Mouse (Mus musculus) retina, adult 2 months (tissue): ENCODE data around the gene G3bp2.
A peak's percentile ranks its signal among the peaks of the same experiment; 100 is the strongest.

ENCODE experiments used
- DNase-seq: peaks from one replicate; pipeline ENCODE4 v3.0.0-alpha.2; 2012; ENCODE audit warnings: low read depth, low spot score

Gene G3bp2

GRCm38 (mm10) chr5:92101601-92102000 is 18.1 kb upstream of the G3bp2 start:
- DNase-seq: no peak

DNA sequence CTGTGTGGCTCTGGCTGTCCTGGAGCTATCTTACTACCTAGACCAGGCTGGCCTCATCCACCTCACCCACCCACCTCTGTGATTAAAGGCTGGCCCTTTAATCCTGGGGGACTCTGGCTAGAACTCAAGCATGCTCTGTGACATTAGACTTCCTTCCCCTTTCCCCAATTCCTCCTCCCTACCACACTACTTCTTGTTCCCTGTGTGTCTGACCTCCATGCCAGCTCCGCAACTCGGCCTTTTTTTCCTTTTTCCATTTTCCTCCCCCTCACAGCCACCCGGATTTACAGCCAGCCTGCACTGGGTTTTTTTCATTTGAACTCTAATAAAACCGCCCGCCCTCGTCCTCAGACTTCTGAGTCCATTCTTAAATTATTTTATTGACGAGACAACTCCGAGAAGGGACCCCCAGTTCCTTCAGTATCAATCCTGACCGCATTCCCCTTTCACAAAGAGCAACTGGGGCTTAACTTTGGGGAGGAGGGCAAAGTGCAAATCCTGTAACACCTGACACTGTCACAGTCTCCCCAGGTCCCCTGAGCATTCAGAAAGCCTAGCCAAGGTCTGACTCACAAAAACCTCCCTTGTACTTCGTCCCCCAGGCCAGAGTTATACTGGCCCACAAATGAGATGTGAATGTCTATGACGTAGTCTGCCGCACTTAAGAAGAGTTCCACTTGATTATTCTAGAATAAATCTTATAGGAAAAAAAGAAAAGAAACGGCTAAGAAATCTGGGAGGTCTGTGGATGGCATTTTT is 15.0 kb upstream of the G3bp2 start:
- DNase-seq: no peak

GRCm38 (mm10) chr5:92097779-92098178 is 14.3 kb upstream of the G3bp2 start:
- DNase-seq: no peak

DNA sequence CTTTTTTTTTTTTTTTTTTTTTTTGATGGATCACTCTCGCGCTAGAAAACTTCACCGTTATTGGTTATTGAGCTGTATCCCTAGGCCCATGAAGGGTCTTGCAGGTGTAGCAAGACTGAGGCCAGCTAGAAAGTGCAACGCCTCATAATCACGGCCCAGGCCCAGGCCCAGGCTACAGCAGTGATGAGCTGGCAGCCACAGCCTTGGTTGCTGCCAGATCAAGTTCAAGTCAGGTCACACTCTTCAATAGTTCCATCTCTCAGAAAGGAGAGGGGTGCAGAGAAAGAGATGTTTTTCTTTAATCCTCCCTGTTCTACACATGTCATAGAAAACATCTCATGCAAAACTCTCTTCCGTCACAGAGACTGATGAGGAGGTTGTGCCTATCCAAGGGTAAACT is 13.3 kb upstream of the G3bp2 start:
- no peak for DNase-seq

GRCm38 (mm10) chr5:92094062-92094415 is 10.5 kb upstream of the G3bp2 start:
- DNase-seq: no peak

GRCm38 (mm10) chr5:92093263-92094061 is 9.9 kb upstream of the G3bp2 start:
- DNase-seq: no peak

DNA sequence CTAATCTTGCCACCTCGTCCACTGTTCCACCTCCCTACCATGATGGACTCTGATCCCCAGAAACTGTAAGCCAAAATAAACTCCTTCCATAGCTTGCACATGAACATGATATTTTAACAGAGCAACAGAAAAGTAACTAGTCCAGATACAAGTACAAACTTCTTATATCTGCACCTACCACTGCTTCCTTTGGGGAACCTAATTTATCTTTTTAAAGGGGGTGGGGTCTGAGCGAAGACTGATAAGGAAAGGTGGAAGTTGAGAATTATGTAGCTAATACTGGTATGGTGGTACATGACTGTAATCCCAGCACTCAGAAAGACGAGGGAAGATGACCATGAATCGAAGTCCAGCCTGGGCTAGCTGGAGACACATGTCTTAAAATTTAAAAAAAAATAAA is 4.0 kb upstream of the G3bp2 start:
- no peak for DNase-seq

- no peak for DNase-seq
Observed at GRCm38 (mm10) chr5:92085821-92086550, 2.5 kb upstream of the G3bp2 start.

GRCm38 (mm10) chr5:92085246-92085645 is 1.7 kb upstream of the G3bp2 start:
- DNase-seq: no peak

- DNase-seq: peak; percentile 50
Observed at GRCm38 (mm10) chr5:92082821-92083401, 608 bp downstream of the G3bp2 start.

GRCm38 (mm10) chr5:92081326-92081725 is 2.2 kb downstream of the G3bp2 start:
- DNase-seq: no peak

- DNase-seq: no peak
Observed at GRCm38 (mm10) chr5:92080400-92080799, 3.1 kb downstream of the G3bp2 start.

GRCm38 (mm10) chr5:92079304-92079703 is 4.2 kb downstream of the G3bp2 start:
- DNase-seq: no peak

GRCm38 (mm10) chr5:92078751-92079150 is 4.8 kb downstream of the G3bp2 start:
- no peak for DNase-seq

DNA sequence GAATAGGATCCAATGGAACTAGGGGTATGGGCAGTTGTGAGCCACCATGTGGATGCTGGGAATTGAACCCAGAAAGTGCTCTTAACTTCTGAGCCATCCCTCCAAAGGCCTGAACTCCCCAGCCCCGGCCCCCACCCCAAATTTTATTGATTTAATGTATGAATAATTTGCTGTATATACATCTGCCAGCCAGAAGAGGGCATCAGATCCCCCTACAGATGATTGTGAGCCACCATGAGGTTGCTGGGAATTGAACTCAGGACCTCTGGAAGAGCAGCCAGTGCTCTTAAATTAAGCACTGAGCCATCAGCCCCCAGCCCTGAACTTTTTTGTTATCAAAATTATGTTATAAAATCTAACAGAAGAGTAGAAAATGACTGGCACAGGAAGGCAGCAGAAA is 7.2 kb downstream of the G3bp2 start:
- no peak for DNase-seq

- DNase-seq: no peak
Observed at GRCm38 (mm10) chr5:92074061-92074460, 9.5 kb downstream of the G3bp2 start.

- DNase-seq: no peak
Observed at GRCm38 (mm10) chr5:92063192-92063591, 20.3 kb downstream of the G3bp2 start.

DNA sequence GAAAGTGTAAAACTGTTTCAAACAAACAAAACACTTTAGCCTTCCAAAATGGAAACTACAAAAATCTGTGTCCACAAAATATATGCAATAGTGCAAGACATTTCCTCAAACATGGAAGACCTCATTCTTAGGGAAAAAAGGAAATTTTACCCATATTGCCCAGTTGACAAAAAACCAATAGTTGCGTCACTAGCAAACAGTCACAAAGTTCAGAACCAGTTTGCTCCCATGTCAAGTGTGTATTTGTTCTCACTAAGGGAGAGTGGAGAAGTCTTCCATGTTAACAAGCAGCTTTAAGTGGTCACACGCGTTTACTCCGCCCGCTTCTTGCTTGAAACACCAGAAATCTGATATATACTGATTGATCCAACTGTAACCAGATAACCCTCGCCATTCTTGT is 30.7 kb downstream of the G3bp2 start:
- no peak for DNase-seq

- DNase-seq: no peak
Observed at GRCm38 (mm10) chr5:92050419-92050818, 33.1 kb downstream of the G3bp2 start.

DNA sequence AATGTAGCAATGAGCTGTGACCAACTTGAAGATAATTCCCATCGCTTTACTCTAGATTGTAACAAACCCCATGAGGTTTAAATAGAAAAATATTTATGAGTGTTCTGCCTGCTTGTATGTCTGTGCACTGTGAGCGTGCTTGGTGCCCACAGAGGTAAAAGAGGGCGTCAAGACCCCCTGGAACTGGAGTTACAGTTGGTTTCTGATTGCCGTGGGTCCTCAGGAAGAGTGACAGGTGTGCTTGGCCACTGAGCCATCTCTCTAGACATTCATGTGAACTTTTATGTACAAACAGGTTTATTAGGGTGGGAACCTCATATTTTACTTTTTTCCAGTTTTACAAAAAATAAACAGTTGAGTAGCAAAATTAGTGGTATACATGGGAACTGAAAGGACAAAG is 39.7 kb downstream of the G3bp2 start, which contains the start of gene Cdkl2:
Gene Cdkl2, minus strand, starts transcription at position 101 of the 400 bp plus-strand sequence.
- DNase-seq: no peak

GRCm38 (mm10) chr5:92042377-92043348 is 40.9 kb downstream of the G3bp2 start:
- DNase-seq: peak; percentile 87
